Mouse (Mus musculus) gastrocnemius, postnatal 10 days (tissue): ENCODE results near the gene Pik3cd. TPM values are rescaled to one million over a fixed set of nuclear protein-coding genes. Genes with fewer than 3 reads are reported as not detected.

Experiments
- DNase-seq: peaks from one replicate; pipeline ENCODE4 v3.0.0; 2021; ENCODE audit warnings: mixed read lengths
- microRNA-seq, 2 experiments: library from miRNA; unstranded; fragments of <30 nt; microRNA quantifications; one replicate each; pipeline ENCODE4 v1.2.0; 2021
- total RNA-seq, 2 experiments: library from RNA; stranded (reverse); gene quantifications; 2 replicates each; pipeline ENCODE4 v1.2.3; 2021

Gene Pik3cd
- total RNA-seq, 2 experiments from 2014 or later, result 9.8 to 16.1 TPM

- no peak for DNase-seq
These were observed 92.9 kb downstream of the Pik3cd start for GRCm38 (mm10) chr4:149609256-149610025.

- no peak for DNase-seq
These were observed 94.1 kb downstream of the Pik3cd start for GRCm38 (mm10) chr4:149608309-149608638.

- peak; percentile 20 for DNase-seq
These were observed 94.6 kb downstream of the Pik3cd start for GRCm38 (mm10) chr4:149607591-149608308.

GRCm38 (mm10) chr4:149606766-149607358 is 95.5 kb downstream of the Pik3cd start:
- DNase-seq, result no peak

GRCm38 (mm10) chr4:149606056-149606455 is 96.3 kb downstream of the Pik3cd start:
- DNase-seq, result no peak

GRCm38 (mm10) chr4:149604518-149604917 is 97.9 kb downstream of the Pik3cd start:
- no peak for DNase-seq

GRCm38 (mm10) chr4:149603860-149604259 is 98.5 kb downstream of the Pik3cd start:
- no peak for DNase-seq

GRCm38 (mm10) chr4:149602236-149602635 is 100.1 kb downstream of the Pik3cd start:
- DNase-seq, result no peak

GRCm38 (mm10) chr4:149601484-149601883 is 100.9 kb downstream of the Pik3cd start:
- DNase-seq, result no peak

- DNase-seq, result no peak
These were observed 102.2 kb downstream of the Pik3cd start for GRCm38 (mm10) chr4:149600130-149600529.

- DNase-seq, result no peak
These were observed 102.8 kb downstream of the Pik3cd start for GRCm38 (mm10) chr4:149599549-149599948.

Small RNA genes within 50 kb of the gene (microRNA-seq; reads per million reads assigned to microRNA genes)
- gene Mir7023, result 0 reads per million in 2 experiments

Other genes starting within 250 kb of the Pik3cd start
- gene Rbp7, start 247.6 kb downstream of the Pik3cd start, total RNA-seq, result 10 to 100 TPM in 1 of 2 experiments, 1 to 10 TPM in 1; 8.3 to 10.0 TPM
- gene Tmem274, start 225.2 kb downstream of the Pik3cd start, total RNA-seq, result not detected
- gene Nmnat1, start 217.4 kb downstream of the Pik3cd start, total RNA-seq, result 10 to 100 TPM; 16.0 to 16.1 TPM
- gene Lzic, start 217.3 kb downstream of the Pik3cd start, total RNA-seq, result 10 to 100 TPM; 17.0 to 21.5 TPM
- gene Ctnnbip1, start 184.3 kb downstream of the Pik3cd start, total RNA-seq, result 10 to 100 TPM; 61.4 to 76.9 TPM
- gene Clstn1, start 116.1 kb downstream of the Pik3cd start, total RNA-seq, result 10 to 100 TPM; 63.5 to 69.0 TPM
- 10 to 100 TPM; 49.7 to 52.2 TPM for gene Tmem201, start 35.5 kb upstream of the Pik3cd start, total RNA-seq
- gene Slc25a33, start 71.7 kb upstream of the Pik3cd start, total RNA-seq, result 1 to 10 TPM; 7.2 to 9.5 TPM